Mouse (Mus musculus) MEL (cell line): ENCODE measurements at regions not wholly inside any gene's neighbourhood (a gene's known extent, or its start where the extent isn't known, plus 50 kb on each side); places are given as distances from the start of the nearest gene placed in this dataset.

Source experiments
- DNase-seq: peaks from one replicate; pipeline ENCODE4 v3.0.0; 2011; ENCODE audit warnings: low read depth, low spot score
- H3K27ac ChIP-seq: 2 replicates; pipeline ENCODE4 v1.5.1; 2012; ENCODE audit warnings: low read depth, mild to moderate bottlenecking, control low read depth, low read length, moderate library complexity; ENCODE audit not compliant: control insufficient read depth
- H3K27me3 ChIP-seq, 2 experiments: fragments of 150-350 bp in 1 of 2; sonication (generic) in 1 of 2; 2 replicates each; pipeline ENCODE4 v1.6.1; 2012; ENCODE audit warnings: low read length in 2 of 2, mild to moderate bottlenecking in 2 of 2, improper control_type of control experiment in 1 of 2, moderate library complexity in 1 of 2; ENCODE audit not compliant: insufficient read depth in 2 of 2, control insufficient read depth in 1 of 2
- H3K36me3 ChIP-seq, 2 experiments: 2 replicates each; pipeline ENCODE4 v1.6.1; 2012 to 2014; ENCODE audit warnings: low read length in 2 of 2, improper control_type of control experiment in 1 of 2, inconsistent platforms in 1 of 2, mild to moderate bottlenecking in 1 of 2; ENCODE audit not compliant: insufficient read depth in 2 of 2, control insufficient read depth in 1 of 2
- H3K4me1 ChIP-seq, 2 experiments: fragments of 150-350 bp in 1 of 2; sonication (generic) in 1 of 2; 2 replicates each; pipeline ENCODE4 v1.6.1; 2012; ENCODE audit warnings: low read length in 2 of 2, improper control_type of control experiment in 1 of 2, mild to moderate bottlenecking in 1 of 2; ENCODE audit not compliant: insufficient read depth in 2 of 2, control insufficient read depth in 1 of 2
- H3K4me3 ChIP-seq, 2 experiments: fragments of 150-350 bp in 1 of 2; sonication (generic) in 1 of 2; 2 replicates each; pipeline ENCODE4 v1.5.1; 2012; ENCODE audit warnings: low read depth in 2 of 2, low read length in 2 of 2, mild to moderate bottlenecking in 2 of 2, moderate library complexity in 2 of 2, control low read depth in 1 of 2, improper control_type of control experiment in 1 of 2; ENCODE audit not compliant: control insufficient read depth in 1 of 2, insufficient read depth in 1 of 2
- H3K79me2 ChIP-seq: 2 replicates; pipeline ENCODE4 v1.6.1; 2012; ENCODE audit warnings: mild to moderate bottlenecking, low read length, moderate library complexity; ENCODE audit not compliant: control insufficient read depth, poor library complexity, insufficient read depth
- H3K9ac ChIP-seq: 2 replicates; pipeline ENCODE4 v1.6.1; 2012; ENCODE audit warnings: low read depth, mild to moderate bottlenecking, control low read depth, low read length, moderate library complexity; ENCODE audit not compliant: control insufficient read depth, poor library complexity, severe bottlenecking
- H3K9me3 ChIP-seq: fragments of 150-350 bp; sonication (generic); replicated peaks from 2 replicates; pipeline ENCODE4 v1.6.1; 2012; ENCODE audit warnings: mild to moderate bottlenecking, low read length, improper control_type of control experiment, moderate library complexity; ENCODE audit not compliant: insufficient read depth
- CHD1 ChIP-seq: IDR thresholded peaks from 2 replicates; pipeline ENCODE4 v1.6.1; 2012; ENCODE audit warnings: low read depth, mild to moderate bottlenecking, inconsistent platforms, low read length, improper control_type of control experiment
- CHD2 ChIP-seq: IDR thresholded peaks from 2 replicates; pipeline ENCODE4 v1.6.1; 2011; ENCODE audit warnings: low read length, improper control_type of control experiment
- E2F4 ChIP-seq: IDR thresholded peaks from 2 replicates; pipeline ENCODE4 v1.6.1; 2011; ENCODE audit warnings: low read depth, low read length, improper control_type of control experiment, borderline replicate concordance
- ETS1 ChIP-seq: IDR thresholded peaks from 2 replicates; pipeline ENCODE4 v1.6.1; 2012; ENCODE audit warnings: low read depth, mild to moderate bottlenecking, inconsistent platforms, low read length, improper control_type of control experiment, moderate library complexity
- GABPA ChIP-seq: IDR thresholded peaks from 2 replicates; pipeline ENCODE4 v1.6.1; 2012; ENCODE audit warnings: low read depth, mild to moderate bottlenecking, inconsistent platforms, low read length, improper control_type of control experiment, moderate library complexity
- GATA1 ChIP-seq: IDR thresholded peaks from 2 replicates; pipeline ENCODE4 v1.6.1; 2011; ENCODE audit warnings: low read depth, low read length, improper control_type of control experiment
- HCFC1 ChIP-seq: IDR thresholded peaks from 2 replicates; pipeline ENCODE4 v1.6.1; 2012; ENCODE audit warnings: low read depth, mild to moderate bottlenecking, inconsistent platforms, low read length, improper control_type of control experiment, moderate library complexity
- MAFK ChIP-seq: IDR thresholded peaks from 2 replicates; pipeline ENCODE4 v1.6.1; 2011; ENCODE audit warnings: low read depth, mild to moderate bottlenecking, low read length, improper control_type of control experiment, borderline replicate concordance
- MEF2A ChIP-seq: IDR thresholded peaks from 2 replicates; pipeline ENCODE4 v1.6.1; 2014; ENCODE audit warnings: low read depth, mild to moderate bottlenecking, inconsistent platforms, low read length, improper control_type of control experiment; ENCODE audit not compliant: poor library complexity, insufficient replicate concordance, severe bottlenecking; ENCODE audit errors: extremely low read depth
- MYB ChIP-seq: IDR thresholded peaks from 2 replicates; pipeline ENCODE4 v1.6.1; 2011; ENCODE audit warnings: mild to moderate bottlenecking, low read depth, low read length, improper control_type of control experiment
- MYC ChIP-seq: IDR thresholded peaks from 2 replicates; pipeline ENCODE4 v1.6.1; 2011; ENCODE audit warnings: low read depth, mild to moderate bottlenecking, low read length, improper control_type of control experiment, moderate library complexity
- NELFE ChIP-seq: IDR thresholded peaks from 2 replicates; pipeline ENCODE4 v1.6.1; 2011; ENCODE audit warnings: low read depth, low read length, improper control_type of control experiment
- NRF1 ChIP-seq: IDR thresholded peaks from 2 replicates; pipeline ENCODE4 v1.6.1; 2014; ENCODE audit warnings: low read depth, mild to moderate bottlenecking, inconsistent platforms, low read length, improper control_type of control experiment, moderate library complexity; ENCODE audit not compliant: poor library complexity, insufficient read depth, severe bottlenecking
- POLR2A ChIP-seq, 2 experiments: IDR thresholded peaks; 2 replicates each; pipeline ENCODE4 v1.6.1; 2011 to 2012; ENCODE audit warnings: low read length in 2 of 2, mild to moderate bottlenecking in 2 of 2, control low read depth in 1 of 2, improper control_type of control experiment in 1 of 2, low read depth in 1 of 2, moderate library complexity in 1 of 2; ENCODE audit not compliant: control insufficient read depth in 1 of 2, insufficient read depth in 1 of 2, poor library complexity in 1 of 2
- POLR2AphosphoS2 ChIP-seq: IDR thresholded peaks from 2 replicates; pipeline ENCODE4 v1.6.1; 2011; ENCODE audit warnings: low read length, improper control_type of control experiment
- POLR2AphosphoS5 ChIP-seq: IDR thresholded peaks from 2 replicates; pipeline ENCODE4 v1.6.1; 2012; ENCODE audit warnings: low read depth, borderline replicate concordance, mild to moderate bottlenecking, inconsistent platforms, low read length, moderate library complexity, mixed read lengths
- RCOR1 ChIP-seq: IDR thresholded peaks from 2 replicates; pipeline ENCODE4 v1.6.1; 2012; ENCODE audit warnings: low read depth, mild to moderate bottlenecking, inconsistent platforms, low read length, improper control_type of control experiment
- SIN3A ChIP-seq: IDR thresholded peaks from 2 replicates; pipeline ENCODE4 v1.6.1; 2012; ENCODE audit warnings: low read length, improper control_type of control experiment, inconsistent platforms
- SMC3 ChIP-seq: IDR thresholded peaks from 2 replicates; pipeline ENCODE4 v1.6.1; 2011; ENCODE audit warnings: low read depth, low read length, improper control_type of control experiment
- TAL1 ChIP-seq: IDR thresholded peaks from 2 replicates; pipeline ENCODE4 v1.6.1; 2012; ENCODE audit warnings: mild to moderate bottlenecking, inconsistent platforms, low read length, moderate library complexity, mixed read lengths
- TBP ChIP-seq: IDR thresholded peaks from 2 replicates; pipeline ENCODE4 v1.8.0; 2011; ENCODE audit warnings: low read depth, low read length, improper control_type of control experiment
- TCF12 ChIP-seq: IDR thresholded peaks from 2 replicates; pipeline ENCODE4 v1.6.1; 2014; ENCODE audit warnings: low read depth, mild to moderate bottlenecking, inconsistent platforms, low read length, improper control_type of control experiment, moderate library complexity
- UBTF ChIP-seq: IDR thresholded peaks from 2 replicates; pipeline ENCODE4 v1.6.1; 2012; ENCODE audit warnings: low read depth, mild to moderate bottlenecking, inconsistent platforms, low read length, improper control_type of control experiment, moderate library complexity, borderline replicate concordance; ENCODE audit not compliant: insufficient read depth
- USF1 ChIP-seq: IDR thresholded peaks from 2 replicates; pipeline ENCODE4 v1.6.1; 2014; ENCODE audit warnings: low read depth, mild to moderate bottlenecking, inconsistent platforms, low read length, improper control_type of control experiment, moderate library complexity
- ZC3H11A ChIP-seq: IDR thresholded peaks from 2 replicates; pipeline ENCODE4 v1.6.1; 2012; ENCODE audit warnings: low read depth, mild to moderate bottlenecking, inconsistent platforms, low read length, improper control_type of control experiment
- ZMIZ1 ChIP-seq: IDR thresholded peaks from 2 replicates; pipeline ENCODE4 v1.6.1; 2012; ENCODE audit warnings: low read depth, mild to moderate bottlenecking, inconsistent platforms, low read length, improper control_type of control experiment, moderate library complexity
- ZNF384 ChIP-seq: IDR thresholded peaks from 2 replicates; pipeline ENCODE4 v1.6.1; 2012; ENCODE audit warnings: low read depth, mild to moderate bottlenecking, inconsistent platforms, low read length, improper control_type of control experiment

DNA sequence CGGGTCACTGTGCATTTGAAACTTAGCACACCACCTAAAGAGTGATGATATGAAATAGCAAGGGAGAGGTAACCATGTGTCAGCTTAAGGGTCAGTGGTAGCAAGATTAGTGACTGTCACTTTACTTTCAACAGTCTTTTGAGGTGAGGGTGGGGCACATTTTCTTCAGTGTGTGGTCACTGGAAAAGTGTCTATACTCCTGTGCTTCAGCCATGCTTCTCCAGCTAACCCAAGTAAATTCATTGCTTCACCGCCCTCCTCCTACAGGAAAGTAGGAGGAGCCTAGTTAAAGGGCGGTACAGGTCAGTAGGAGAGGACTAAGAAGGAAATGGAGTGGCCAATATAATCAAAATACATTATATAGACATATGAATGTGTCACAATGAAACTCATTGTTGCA, 55.7 kb upstream of the Mef2a start:
- Histone ChIP-seq H3K4me1 (no peaks in the 10 kb centered on the region), H3K4me3 (no peak overlapping the region), H3K27me3 (peaks cover 0 to 3% of the 10 kb centered on the region in 2 experiments; a peak in 2 of 4 replicates), H3K27ac (no peak overlapping the region), H3K9ac (no peak overlapping the region), H3K36me3 (no peaks in the 10 kb centered on the region), H3K9me3 (no peaks in the 10 kb centered on the region), H3K79me2 (no peaks in the 10 kb centered on the region)
- TF ChIP-seq ZC3H11A (no peak), POLR2AphosphoS2 (no peak), CHD2 (no peak), TBP (no peak), POLR2A (IDR thresholded peaks at IDR 0.05; ENCODE audit: control insufficient read depth in 1 of 2, insufficient read depth in 1 of 2, low read depth in 1 of 2, low read length in 2 of 2, poor library complexity in 1 of 2) (no peak), CHD1 (no peak), MEF2A (no peak), MYC (no peak), USF1 (no peak), TCF12 (no peak), ZMIZ1 (no peak), GABPA (no peak)
- DNase-seq = no peak

GRCm38 (mm10) chr7:67426076-67426475, 53.4 kb upstream of the Mef2a start:
- 0 out of 4 replicates have a peak, but pooled peaks cover 0 to 7% of the 10 kb centered on the region in 2 experiments for H3K4me1 ChIP-seq
- no peak for DNase-seq
- H3K27ac ChIP-seq = no peak overlapping the region

More at GRCm38 (mm10) chr7:67426076-67426475, 53.4 kb upstream of the Mef2a start:
- Histone ChIP-seq H3K36me3 (no peaks in the 10 kb centered on the region), H3K9me3 (no peaks in the 10 kb centered on the region), H3K27me3 (peaks cover 0 to 3% of the 10 kb centered on the region in 2 experiments; a peak in 1 of 4 replicates), H3K79me2 (no peaks in the 10 kb centered on the region), H3K9ac (no peak overlapping the region), H3K4me3 (no peak overlapping the region)
- TF ChIP-seq NRF1 (no peak), UBTF (no peak), ZNF384 (no peak), RCOR1 (no peak), SMC3 (no peak), E2F4 (no peak), MAFK (no peak), NELFE (no peak), HCFC1 (no peak), POLR2AphosphoS5 (no peak), TAL1 (no peak), GATA1 (no peak), CHD1 (no peak), TBP (no peak), SIN3A (no peak), ETS1 (no peak), MYB (no peak)
